Mouse (Mus musculus): Measurements from ENCODE around the gene Olfr902. TPM values are rescaled to one million over a fixed set of nuclear protein-coding genes. Genes with fewer than 3 reads are reported as not detected.
"Not testable (repeated sequence)": the region's sequence is repeated elsewhere in the genome, so short reads cannot be mapped to it uniquely, and the experiment has no call there.

The Olfr902 gene
- polyA plus RNA-seq (2014; fragmentation: Nextera tagmentation; extraction: Ambion mirVana): not detected in 2 replicates

DNA sequence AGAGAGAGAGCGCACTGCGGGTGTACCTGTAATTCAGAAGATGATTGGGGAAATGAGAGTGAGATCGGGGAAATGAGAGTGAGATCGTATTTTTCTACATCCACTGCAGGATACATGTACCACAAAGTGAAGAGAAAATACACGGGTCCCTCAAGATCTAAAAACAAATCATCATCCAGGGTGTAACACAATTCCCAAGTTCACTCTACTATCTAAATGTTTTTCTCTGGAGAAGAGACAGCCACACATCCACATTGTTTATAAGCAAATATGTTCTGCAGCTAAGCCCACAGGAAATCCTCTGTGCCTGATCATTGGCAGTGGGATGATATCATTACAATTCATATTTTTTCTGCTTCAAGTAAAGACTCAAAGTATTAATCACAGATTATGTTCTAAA, at the start of gene Olfr902:
Gene Olfr902 (plus strand): TSS at position 301 of the 400 bp plus-strand sequence.
- Histone ChIP-seq H3K4me2 (ENCODE audit: low read length) (no peak within 1 kb of the TSS), H3K4me1 (ENCODE audit: control insufficient read depth, insufficient read depth, low read length) (no peaks in the 10 kb centered on the region), H3K27me3 (ENCODE audit: control insufficient read depth, insufficient read depth, low read length) (no peaks in the 10 kb centered on the region), H3K4me3 (replicated peaks; ENCODE audit: low read depth, low read length) (no peak within 1 kb of the TSS), H3K36me3 (ENCODE audit: control insufficient read depth, insufficient read depth, low read length) (no peaks in the 10 kb centered on the region), H3K27ac (replicated peaks; ENCODE audit: low read depth, low read length) (no peak within 1 kb of the TSS), H3K9me3 (ENCODE audit: control insufficient read depth, low read length) (no peaks in the 10 kb centered on the region), H3K9ac (replicated peaks; ENCODE audit: low read length) (no peak within 1 kb of the TSS)
- DNase-seq (no peak), ATAC-seq (ENCODE audit: low FRiP score, low TSS enrichment) (no peak)
- WGBS: 92% methylated on average over 5 of the region's 5 CpGs

DNA sequence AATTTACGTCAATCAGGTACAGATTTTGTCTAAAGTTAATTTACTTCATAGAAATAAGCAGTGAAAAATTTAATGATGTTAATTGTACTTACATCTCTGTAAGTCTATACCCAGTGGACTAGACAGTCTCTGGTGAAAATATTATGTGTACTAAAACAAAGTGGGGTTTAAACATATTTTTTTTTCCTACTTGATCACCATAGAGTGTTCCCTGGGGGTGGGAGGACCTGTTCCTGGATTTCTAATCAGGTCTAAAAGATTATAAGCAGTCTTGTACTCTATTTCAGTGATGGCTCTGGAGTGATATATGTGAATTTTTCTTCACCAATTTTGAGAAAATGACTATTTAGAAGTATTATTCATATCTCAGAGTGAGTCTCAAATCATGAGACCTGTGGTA, 46.1 kb upstream of the Olfr902 start, which contains the start of gene Olfr147:
Gene Olfr147 (plus strand): TSS at position 301 of the 400 bp plus-strand sequence.
- Histone ChIP-seq H3K27ac (replicated peaks; ENCODE audit: low read depth, low read length) (no peak within 1 kb of the TSS), H3K4me1 (ENCODE audit: control insufficient read depth, insufficient read depth, low read length) (no peaks in the 10 kb centered on the region), H3K4me2 (ENCODE audit: low read length) (no peak within 1 kb of the TSS), H3K4me3 (replicated peaks; ENCODE audit: low read depth, low read length) (no peak within 1 kb of the TSS), H3K36me3 (ENCODE audit: control insufficient read depth, insufficient read depth, low read length) (no peaks in the 10 kb centered on the region), H3K27me3 (ENCODE audit: control insufficient read depth, insufficient read depth, low read length) (no peaks in the 10 kb centered on the region), H3K9ac (replicated peaks; ENCODE audit: low read length) (no peak within 1 kb of the TSS), H3K9me3 (ENCODE audit: control insufficient read depth, low read length) (no peaks in the 10 kb centered on the region)
- DNase-seq (no peak), ATAC-seq (ENCODE audit: low FRiP score, low TSS enrichment) (no peak)
- 90% methylated on average over 1 of the region's 1 CpGs for WGBS

DNA sequence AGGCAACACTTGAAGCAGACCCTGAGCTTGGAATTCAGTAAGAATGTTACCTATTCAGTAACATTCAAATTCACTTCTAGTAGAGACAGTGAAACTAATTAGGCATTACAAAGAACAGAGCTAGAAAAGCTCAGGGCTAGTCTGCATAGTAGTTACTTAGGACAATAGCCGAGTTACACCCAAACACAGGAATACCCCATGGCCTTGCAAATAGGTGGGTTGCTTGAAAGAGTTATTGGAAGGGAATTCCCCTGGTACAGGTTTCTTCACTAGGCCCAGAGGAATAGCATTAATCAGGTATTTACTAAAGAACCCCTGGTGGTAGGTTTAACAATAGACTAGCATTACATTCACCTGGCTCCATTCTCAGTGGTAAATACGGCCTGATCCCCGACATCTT, 40.0 kb upstream of the Olfr902 start:
- WGBS: 91% methylated on average over 3 of the region's 3 CpGs
- H3K36me3 ChIP-seq (ENCODE audit: control insufficient read depth, insufficient read depth, low read length); ATAC-seq (ENCODE audit: low FRiP score, low TSS enrichment); H3K27ac ChIP-seq (replicated peaks; ENCODE audit: low read depth, low read length); H3K27me3 ChIP-seq (ENCODE audit: control insufficient read depth, insufficient read depth, low read length); H3K4me1 ChIP-seq (ENCODE audit: control insufficient read depth, insufficient read depth, low read length); H3K4me2 ChIP-seq (ENCODE audit: low read length); H3K9me3 ChIP-seq (ENCODE audit: control insufficient read depth, low read length); H3K4me3 ChIP-seq (replicated peaks; ENCODE audit: low read depth, low read length); DNase-seq; H3K9ac ChIP-seq (replicated peaks; ENCODE audit: low read length): not testable (repeated sequence)

DNA sequence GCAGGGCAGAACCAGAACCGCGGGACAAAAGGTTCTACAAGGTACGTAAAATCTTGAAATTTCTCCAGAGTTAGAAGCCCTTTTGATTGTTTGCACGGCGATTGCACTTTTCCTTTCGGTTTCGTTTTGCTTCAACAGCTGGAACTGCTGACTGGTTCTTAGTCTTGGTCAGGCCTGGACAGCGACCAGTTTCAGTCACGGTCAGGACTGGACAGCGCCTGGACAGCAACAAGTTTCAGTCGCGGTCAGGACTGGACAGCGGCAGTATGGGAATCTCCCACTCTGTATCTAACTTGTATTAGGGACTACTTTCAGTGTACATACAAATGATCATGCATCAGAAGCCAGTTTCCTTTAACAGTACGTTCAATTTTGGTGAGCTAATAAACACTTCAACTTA, 34.0 kb upstream of the Olfr902 start:
- not testable (repeated sequence) for H3K9me3 ChIP-seq (ENCODE audit: control insufficient read depth, low read length); ATAC-seq (ENCODE audit: low FRiP score, low TSS enrichment); H3K27ac ChIP-seq (replicated peaks; ENCODE audit: low read depth, low read length); DNase-seq; H3K4me3 ChIP-seq (replicated peaks; ENCODE audit: low read depth, low read length); H3K9ac ChIP-seq (replicated peaks; ENCODE audit: low read length); H3K4me2 ChIP-seq (ENCODE audit: low read length); H3K4me1 ChIP-seq (ENCODE audit: control insufficient read depth, insufficient read depth, low read length); H3K36me3 ChIP-seq (ENCODE audit: control insufficient read depth, insufficient read depth, low read length); H3K27me3 ChIP-seq (ENCODE audit: control insufficient read depth, insufficient read depth, low read length)
- WGBS: 97% methylated on average over 14 of the region's 14 CpGs

DNA sequence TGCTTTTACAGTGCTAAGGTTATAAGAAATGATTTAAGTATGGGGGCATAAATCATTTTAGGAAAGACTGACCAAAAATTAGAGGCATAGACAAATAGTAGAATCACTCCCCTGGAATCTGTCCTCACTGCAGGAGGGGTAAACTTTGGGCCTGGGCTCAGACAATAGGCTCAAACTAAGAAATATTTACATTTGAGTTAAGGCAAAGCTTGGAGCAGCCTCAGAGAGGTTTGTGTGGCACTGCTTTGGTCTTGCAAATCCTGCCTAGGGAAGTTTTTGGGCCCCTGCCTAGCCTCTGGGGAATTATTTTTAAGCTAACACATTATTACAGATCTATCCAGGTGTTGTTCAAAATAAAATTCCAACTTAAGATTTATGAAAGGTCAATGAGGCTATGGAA, 23.7 kb upstream of the Olfr902 start:
- no peak overlapping the region for H3K9ac ChIP-seq (replicated peaks; ENCODE audit: low read length)
- H3K27me3 ChIP-seq (ENCODE audit: control insufficient read depth, insufficient read depth, low read length): no peaks in the 10 kb centered on the region
- no peak for DNase-seq
- no peak for ATAC-seq (ENCODE audit: low FRiP score, low TSS enrichment)
- no peak overlapping the region for H3K4me2 ChIP-seq (ENCODE audit: low read length)
- H3K4me3 ChIP-seq (replicated peaks; ENCODE audit: low read depth, low read length): no peak overlapping the region
- H3K4me1 ChIP-seq (ENCODE audit: control insufficient read depth, insufficient read depth, low read length): no peaks in the 10 kb centered on the region
- H3K9me3 ChIP-seq (ENCODE audit: control insufficient read depth, low read length): no peaks in the 10 kb centered on the region
- H3K27ac ChIP-seq (replicated peaks; ENCODE audit: low read depth, low read length): no peak overlapping the region
- no peaks in the 10 kb centered on the region for H3K36me3 ChIP-seq (ENCODE audit: control insufficient read depth, insufficient read depth, low read length)

DNA sequence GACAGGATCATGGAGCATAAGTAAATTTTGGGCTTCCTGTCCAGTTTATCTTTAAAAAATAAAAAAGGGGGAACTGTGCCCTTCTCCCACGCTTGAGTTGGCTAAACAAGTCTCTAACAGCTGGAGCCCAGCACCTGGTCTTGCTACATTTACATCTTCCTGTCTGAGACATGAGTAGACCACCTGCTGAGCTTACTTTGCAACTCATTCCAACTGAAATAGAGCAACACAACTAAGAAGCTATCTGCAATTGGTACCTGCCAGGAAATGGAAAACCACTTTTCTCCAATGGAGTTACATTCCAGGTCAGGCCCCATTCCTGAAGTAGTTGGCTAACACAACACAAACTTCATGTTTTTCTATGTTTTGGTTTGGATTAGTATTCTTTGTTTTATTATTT, 20.4 kb upstream of the Olfr902 start:
- Histone ChIP-seq H3K4me3 (replicated peaks; ENCODE audit: low read depth, low read length) (no peak overlapping the region), H3K9ac (replicated peaks; ENCODE audit: low read length) (no peak overlapping the region), H3K27me3 (ENCODE audit: control insufficient read depth, insufficient read depth, low read length) (no peaks in the 10 kb centered on the region), H3K4me2 (ENCODE audit: low read length) (no peak overlapping the region), H3K9me3 (ENCODE audit: control insufficient read depth, low read length) (no peaks in the 10 kb centered on the region), H3K4me1 (ENCODE audit: control insufficient read depth, insufficient read depth, low read length) (no peaks in the 10 kb centered on the region), H3K36me3 (ENCODE audit: control insufficient read depth, insufficient read depth, low read length) (no peaks in the 10 kb centered on the region), H3K27ac (replicated peaks; ENCODE audit: low read depth, low read length) (no peak overlapping the region)
- DNase-seq: no peak
- WGBS: 65% methylated on average over 1 of the region's 1 CpGs
- ATAC-seq (ENCODE audit: low FRiP score, low TSS enrichment): no peak

DNA sequence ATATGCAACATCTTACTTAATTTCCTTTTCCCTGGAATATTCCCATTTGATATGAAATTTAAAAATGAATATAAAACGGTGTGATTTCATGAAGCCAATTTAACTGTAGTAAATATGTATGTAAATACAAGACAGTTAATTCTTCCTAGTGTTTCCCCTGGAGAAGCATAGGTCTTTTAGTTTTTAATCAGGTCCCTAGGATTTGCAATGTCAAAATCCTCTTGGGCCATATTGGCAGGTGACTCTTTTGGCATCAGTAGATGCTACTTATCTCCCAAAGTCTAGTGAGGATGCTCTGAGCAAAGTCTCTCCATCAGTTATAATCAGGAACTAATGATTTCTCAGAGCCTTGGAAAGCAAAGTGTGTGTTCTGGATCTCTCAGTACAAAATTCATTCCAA, 18.3 kb upstream of the Olfr902 start, which contains the start of gene Olfr901:
Gene Olfr901 (plus strand): TSS at position 301 of the 400 bp plus-strand sequence.
- H3K4me2 ChIP-seq (ENCODE audit: low read length): no peak within 1 kb of the TSS
- no peak within 1 kb of the TSS for H3K4me3 ChIP-seq (replicated peaks; ENCODE audit: low read depth, low read length)
- H3K36me3 ChIP-seq (ENCODE audit: control insufficient read depth, insufficient read depth, low read length): no peaks in the 10 kb centered on the region
- ATAC-seq (ENCODE audit: low FRiP score, low TSS enrichment): no peak
- no peak for DNase-seq
- no peaks in the 10 kb centered on the region for H3K4me1 ChIP-seq (ENCODE audit: control insufficient read depth, insufficient read depth, low read length)
- no peak within 1 kb of the TSS for H3K9ac ChIP-seq (replicated peaks; ENCODE audit: low read length)
- no peaks in the 10 kb centered on the region for H3K27me3 ChIP-seq (ENCODE audit: control insufficient read depth, insufficient read depth, low read length)
- H3K27ac ChIP-seq (replicated peaks; ENCODE audit: low read depth, low read length): no peak within 1 kb of the TSS
- no peaks in the 10 kb centered on the region for H3K9me3 ChIP-seq (ENCODE audit: control insufficient read depth, low read length)
- 87% methylated on average over 1 of the region's 1 CpGs for WGBS

DNA sequence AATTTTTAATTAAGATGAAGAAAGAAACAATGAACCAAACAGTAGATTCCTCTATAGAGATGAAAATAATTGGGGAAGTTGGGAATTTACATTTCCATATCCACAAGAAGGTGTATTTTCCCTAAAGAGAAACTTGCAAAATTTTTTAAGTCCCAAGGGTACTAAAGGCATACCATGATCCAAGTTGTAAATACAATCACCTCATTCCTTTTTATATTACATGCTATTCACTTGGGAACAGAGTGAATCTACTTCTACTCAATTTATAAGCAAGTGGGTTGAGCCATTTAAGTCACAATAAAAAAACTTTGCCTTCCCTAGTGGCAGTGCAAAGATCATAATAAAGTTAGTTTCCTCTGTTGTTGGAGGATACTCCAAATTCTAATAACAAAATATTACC, 15.4 kb downstream of the Olfr902 start, which contains the start of gene Olfr904:
Gene Olfr904 (plus strand): TSS at position 301 of the 400 bp plus-strand sequence.
- no peak within 1 kb of the TSS for H3K9ac ChIP-seq (replicated peaks; ENCODE audit: low read length)
- H3K27ac ChIP-seq (replicated peaks; ENCODE audit: low read depth, low read length): no peak within 1 kb of the TSS
- no peak for DNase-seq
- no peak for ATAC-seq (ENCODE audit: low FRiP score, low TSS enrichment)
- no peaks in the 10 kb centered on the region for H3K4me1 ChIP-seq (ENCODE audit: control insufficient read depth, insufficient read depth, low read length)
- no peak within 1 kb of the TSS for H3K4me3 ChIP-seq (replicated peaks; ENCODE audit: low read depth, low read length)
- no peak within 1 kb of the TSS for H3K4me2 ChIP-seq (ENCODE audit: low read length)
- H3K36me3 ChIP-seq (ENCODE audit: control insufficient read depth, insufficient read depth, low read length): no peaks in the 10 kb centered on the region
- no peaks in the 10 kb centered on the region for H3K9me3 ChIP-seq (ENCODE audit: control insufficient read depth, low read length)
- no peaks in the 10 kb centered on the region for H3K27me3 ChIP-seq (ENCODE audit: control insufficient read depth, insufficient read depth, low read length)

DNA sequence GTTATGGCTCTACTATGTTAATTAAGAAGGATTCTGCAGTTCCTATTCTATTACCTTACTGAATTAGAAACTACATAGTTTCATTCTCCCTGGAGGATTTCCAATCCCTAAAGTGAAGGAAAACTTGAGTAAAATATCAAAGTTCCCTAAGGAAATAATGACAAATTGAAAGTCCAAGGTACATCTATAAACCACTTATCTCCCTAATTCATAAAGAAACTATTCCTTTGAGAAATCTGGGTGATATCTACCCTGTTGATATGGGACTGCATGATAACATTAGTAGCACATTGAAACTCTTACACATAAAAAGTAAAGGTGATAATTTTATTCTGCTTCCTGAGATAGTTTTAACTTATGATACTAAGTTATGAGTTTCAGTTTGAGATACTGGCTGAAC, 23.4 kb downstream of the Olfr902 start, which contains the start of gene Olfr905:
Gene Olfr905 (plus strand): TSS at position 301 of the 400 bp plus-strand sequence.
- H3K27me3 ChIP-seq (ENCODE audit: control insufficient read depth, insufficient read depth, low read length): no peaks in the 10 kb centered on the region
- no peaks in the 10 kb centered on the region for H3K4me1 ChIP-seq (ENCODE audit: control insufficient read depth, insufficient read depth, low read length)
- no peaks in the 10 kb centered on the region for H3K36me3 ChIP-seq (ENCODE audit: control insufficient read depth, insufficient read depth, low read length)
- no peak within 1 kb of the TSS for H3K4me2 ChIP-seq (ENCODE audit: low read length)
- no peaks in the 10 kb centered on the region for H3K9me3 ChIP-seq (ENCODE audit: control insufficient read depth, low read length)
- no peak within 1 kb of the TSS for H3K9ac ChIP-seq (replicated peaks; ENCODE audit: low read length)
- no peak within 1 kb of the TSS for H3K4me3 ChIP-seq (replicated peaks; ENCODE audit: low read depth, low read length)
- ATAC-seq (ENCODE audit: low FRiP score, low TSS enrichment): no peak
- no peak for DNase-seq
- H3K27ac ChIP-seq (replicated peaks; ENCODE audit: low read depth, low read length): no peak within 1 kb of the TSS
